Comparison of ENCODE assay signal across 8 mouse cellular contexts in genomic region chr11:83418566-83418965, GRCm38 (mm10). TPM values are rescaled to one million over a fixed set of nuclear protein-coding genes. Genes with fewer than 3 reads are reported as not detected.
A peak's percentile ranks its signal among the peaks of the same experiment; 100 is the strongest.
DNase-seq lines count a peak whose midpoint lies in the region; ATAC-seq and TF ChIP-seq lines count a peak whose summit lies in the region.

No protein-coding gene starts in this region.

- H3K36me3 ChIP-seq in kidney, embryonic 14.5 days (ENCODE audit: control insufficient read depth, insufficient read depth, low read length): no peaks in the 10 kb centered on the region
- no peaks in the 10 kb centered on the region for H3K36me3 ChIP-seq in hindbrain, embryonic 13.5 days
- H3K36me3 ChIP-seq in liver, embryonic 13.5 days: no peaks in the 10 kb centered on the region

- H3K27ac ChIP-seq in kidney, embryonic 14.5 days (ENCODE audit: low read depth, low read length): no peak overlapping the region
- H3K27ac ChIP-seq in cortical plate, adult 2 months (ENCODE audit: insufficient read depth, low read length): no peak overlapping the region
- no peak overlapping the region for H3K27ac ChIP-seq in hindbrain, embryonic 13.5 days
- no peak overlapping the region for H3K27ac ChIP-seq in liver, embryonic 13.5 days

- peak overlapping the region; percentile 14; the same call in 1 of the 2 replicates for H3K4me3 ChIP-seq in kidney, embryonic 14.5 days (ENCODE audit: low read length)
- H3K4me3 ChIP-seq in cortical plate, adult 2 months (ENCODE audit: insufficient read depth, low read length): peak overlapping the region; percentile 3; the same call in 1 of the 2 replicates
- H3K4me3 ChIP-seq in hindbrain, embryonic 13.5 days: peak overlapping the region; percentile 18; the same call in 1 of the 2 replicates
- H3K4me3 ChIP-seq in liver, embryonic 13.5 days (replicated peaks): no peak overlapping the region

- WGBS in kidney, embryonic 14.5 days: 6% methylated on average over 37 of the region's 38 CpGs
- WGBS in hindbrain, embryonic 13.5 days: 6% methylated on average over 38 of the region's 38 CpGs
- WGBS in liver, embryonic 13.5 days (ENCODE audit: insufficient replicate concordance): 9% methylated on average over 38 of the region's 38 CpGs

- TF ChIP-seq POLR2A in cortical plate, adult 2 months (IDR thresholded peaks at IDR 0.05; ENCODE audit: extremely low read depth, insufficient read depth, low read length): no peak

- TF ChIP-seq CTCF in cortical plate, adult 2 months (IDR thresholded peaks at IDR 0.05; ENCODE audit: extremely low read depth, insufficient read depth, low read length): no peak

- H3K9me3 ChIP-seq in kidney, embryonic 14.5 days (ENCODE audit: control insufficient read depth, low read length): no peaks in the 10 kb centered on the region
- no peaks in the 10 kb centered on the region for H3K9me3 ChIP-seq in hindbrain, embryonic 13.5 days
- no peaks in the 10 kb centered on the region for H3K9me3 ChIP-seq in liver, embryonic 13.5 days (replicated peaks)

- DNase-seq in kidney, postnatal 25 days: no peak
- DNase-seq in liver, embryonic 13.5 days: no peak
- peak; percentile 75 to 80 for DNase-seq in right cerebral cortex, postnatal 36 days (ENCODE audit: low spot score in 2 of 2)
- DNase-seq in gastrocnemius, postnatal 4 days (ENCODE audit: low spot score in 2 of 2): no peak
- DNase-seq in gastrocnemius, adult 18-20 months (ENCODE audit: low spot score): no peak

- no peak for ATAC-seq in kidney, embryonic 14.5 days (ENCODE audit: low FRiP score, low TSS enrichment)
- ATAC-seq in hindbrain, embryonic 13.5 days (ENCODE audit: low FRiP score): peak; percentile 65
- no peak for ATAC-seq in liver, embryonic 13.5 days (ENCODE audit: low read depth)

- peak overlapping the region; percentile 10; the same call in 1 of the 2 replicates for H3K4me2 ChIP-seq in kidney, embryonic 14.5 days (replicated peaks; ENCODE audit: low read depth, low read length)
- peak overlapping the region; percentile 48 for H3K4me2 ChIP-seq in hindbrain, embryonic 13.5 days
- peak overlapping the region; percentile 17; the same call in 1 of the 2 replicates for H3K4me2 ChIP-seq in liver, embryonic 13.5 days

- no peak overlapping the region for H3K9ac ChIP-seq in kidney, embryonic 14.5 days (ENCODE audit: low read depth, low read length)
- peak overlapping the region; percentile 43; the same call in 1 of the 2 replicates for H3K9ac ChIP-seq in hindbrain, embryonic 13.5 days
- no peak overlapping the region for H3K9ac ChIP-seq in liver, embryonic 13.5 days

- no peaks in the 10 kb centered on the region for H3K4me1 ChIP-seq in kidney, embryonic 14.5 days (ENCODE audit: control insufficient read depth, insufficient read depth, low read length)
- H3K4me1 ChIP-seq in cortical plate, adult 2 months (ENCODE audit: control insufficient read depth, insufficient read depth, low read length): peaks cover 6% of the 10 kb centered on the region
- peaks cover 16% of the 10 kb centered on the region for H3K4me1 ChIP-seq in hindbrain, embryonic 13.5 days (replicated peaks)
- peaks cover 4% of the 10 kb centered on the region; the same call in 1 of the 2 replicates for H3K4me1 ChIP-seq in liver, embryonic 13.5 days (replicated peaks)

- H3K27me3 ChIP-seq in kidney, embryonic 14.5 days (ENCODE audit: control insufficient read depth, insufficient read depth, low read length): peaks cover 39% of the 10 kb centered on the region
- H3K27me3 ChIP-seq in hindbrain, embryonic 13.5 days: peaks cover 57% of the 10 kb centered on the region
- H3K27me3 ChIP-seq in liver, embryonic 13.5 days: peaks cover 67% of the 10 kb centered on the region

RNA-seq across cellular contexts. Expression of gene Rasl10b, which starts 9.6 kb away (rescaled TPM):
- 0.61 and 0.70 TPM in 2 replicates for polyA plus RNA-seq in kidney, embryonic 14.5 days (2014; fragmentation: Nextera tagmentation; extraction: Ambion mirVana)
- polyA plus RNA-seq in cortical plate, adult 2 months (2012; rRNA removed): 252 and 271 TPM in 2 replicates
- 22.2 and 22.5 TPM in 2 replicates for polyA plus RNA-seq in hindbrain, embryonic 13.5 days (2015; fragmentation: Nextera tagmentation; extraction: Ambion mirVana)
- 0.20 and 0.27 TPM in 2 replicates for polyA plus RNA-seq in liver, embryonic 13.5 days (2015; fragmentation: Nextera tagmentation; extraction: Ambion mirVana)
- total RNA-seq in gastrocnemius, postnatal 4 days (2021): 1 to 10 TPM; 1.8 to 2.6 TPM
- under 1 TPM; 0.48 to 0.90 TPM for total RNA-seq in gastrocnemius, adult 18-20 months (2021)

RNA-seq across cellular contexts. Expression of gene Gas2l2, which starts 10.7 kb away (rescaled TPM):
- polyA plus RNA-seq in kidney, embryonic 14.5 days (2014; fragmentation: Nextera tagmentation; extraction: Ambion mirVana): not detected in 2 replicates
- polyA plus RNA-seq in cortical plate, adult 2 months (2012; rRNA removed): 0.10 TPM in 1 of 2 replicates, not detected in the other
- 0.43 and 1.4 TPM in 2 replicates for polyA plus RNA-seq in hindbrain, embryonic 13.5 days (2015; fragmentation: Nextera tagmentation; extraction: Ambion mirVana)
- polyA plus RNA-seq in liver, embryonic 13.5 days (2015; fragmentation: Nextera tagmentation; extraction: Ambion mirVana): not detected in 2 replicates
- total RNA-seq in gastrocnemius, postnatal 4 days (2021): under 1 TPM; 0.15 to 0.34 TPM
- total RNA-seq in gastrocnemius, adult 18-20 months (2021): not detected

RNA-seq across cellular contexts. Expression of gene 1700020L24Rik, which starts 18.9 kb away (rescaled TPM):
- 0.44 TPM in 1 of 2 replicates, not detected in the other for polyA plus RNA-seq in kidney, embryonic 14.5 days (2014; fragmentation: Nextera tagmentation; extraction: Ambion mirVana)
- 0.75 and 0.95 TPM in 2 replicates for polyA plus RNA-seq in cortical plate, adult 2 months (2012; rRNA removed)
- polyA plus RNA-seq in hindbrain, embryonic 13.5 days (2015; fragmentation: Nextera tagmentation; extraction: Ambion mirVana): 0.48 TPM in 1 of 2 replicates, not detected in the other
- 0.65 and 0.78 TPM in 2 replicates for polyA plus RNA-seq in liver, embryonic 13.5 days (2015; fragmentation: Nextera tagmentation; extraction: Ambion mirVana)
- not detected for total RNA-seq in gastrocnemius, postnatal 4 days (2021)
- not detected for total RNA-seq in gastrocnemius, adult 18-20 months (2021)

RNA-seq across cellular contexts. Expression of gene Mmp28, which starts 44.3 kb away (rescaled TPM):
- 0.55 and 1.1 TPM in 2 replicates for polyA plus RNA-seq in kidney, embryonic 14.5 days (2014; fragmentation: Nextera tagmentation; extraction: Ambion mirVana)
- polyA plus RNA-seq in cortical plate, adult 2 months (2012; rRNA removed): 3.9 and 5.3 TPM in 2 replicates
- polyA plus RNA-seq in hindbrain, embryonic 13.5 days (2015; fragmentation: Nextera tagmentation; extraction: Ambion mirVana): 3.5 and 3.8 TPM in 2 replicates
- polyA plus RNA-seq in liver, embryonic 13.5 days (2015; fragmentation: Nextera tagmentation; extraction: Ambion mirVana): 0.47 and 0.50 TPM in 2 replicates
- 1 to 10 TPM; 4.7 to 5.4 TPM for total RNA-seq in gastrocnemius, postnatal 4 days (2021)
- total RNA-seq in gastrocnemius, adult 18-20 months (2021): 1 to 10 TPM; 1.4 TPM

RNA-seq across cellular contexts. Expression of gene Taf15, which starts 54.3 kb away (rescaled TPM):
- 20.3 and 28.1 TPM in 2 replicates for polyA plus RNA-seq in kidney, embryonic 14.5 days (2014; fragmentation: Nextera tagmentation; extraction: Ambion mirVana)
- polyA plus RNA-seq in cortical plate, adult 2 months (2012; rRNA removed): 43.0 and 50.8 TPM in 2 replicates
- 14.7 and 16.4 TPM in 2 replicates for polyA plus RNA-seq in hindbrain, embryonic 13.5 days (2015; fragmentation: Nextera tagmentation; extraction: Ambion mirVana)
- 4.7 and 5.4 TPM in 2 replicates for polyA plus RNA-seq in liver, embryonic 13.5 days (2015; fragmentation: Nextera tagmentation; extraction: Ambion mirVana)
- total RNA-seq in gastrocnemius, postnatal 4 days (2021): 10 to 100 TPM; 34.6 to 40.1 TPM
- 10 to 100 TPM; 18.6 to 21.3 TPM for total RNA-seq in gastrocnemius, adult 18-20 months (2021)

Comparison
In these comparisons a context has a peak if more than half of its experiments do, and no peak if none do; other contexts are left out.
1. DNase-seq: peak in right cerebral cortex, postnatal 36 days (2 of 2); none in kidney, postnatal 25 days (0 of 2), liver, embryonic 13.5 days (single experiment), gastrocnemius, postnatal 4 days (0 of 2) and gastrocnemius, adult 18-20 months (single experiment).
2. RNA of gene Rasl10b, which starts 9.6 kb away (polyA plus RNA-seq): 252 to 271 TPM in cortical plate, adult 2 months and 22.2 to 22.5 TPM in hindbrain, embryonic 13.5 days; 0.61 to 0.70 TPM in kidney, embryonic 14.5 days and 0.20 to 0.27 TPM in liver, embryonic 13.5 days; every median in the first group is over 10 times any median in the second.
3. Peak in every context shown above with its lines, with median percentiles within 50 percentile points of each other: H3K4me2 ChIP-seq.